Mouse (Mus musculus) c-Kit-negative CD71-positive TER-119-positive erythroid progenitor cells, embryonic 14.5 days (primary cell): ENCODE measurements around the gene Nipsnap3b.
A peak's percentile ranks its signal among the peaks of the same experiment; 100 is the strongest.

Source experiments
- DNase-seq: peaks from one replicate; pipeline ENCODE4 v3.0.0-alpha.2; 2013; ENCODE audit warnings: low read depth, low spot score

The Nipsnap3b gene

GRCm38 (mm10) chr4:53011732-53012361, at the start of gene Nipsnap3b:
Gene Nipsnap3b, plus strand, starts transcription at chr4:53011880.
- DNase-seq: peak; percentile 88

GRCm38 (mm10) chr4:52964247-52964646, 47.4 kb upstream of the Nipsnap3b start, which contains the start of gene Olfr270:
Gene Olfr270, plus strand, starts transcription at chr4:52964547.
- no peak for DNase-seq

- DNase-seq: no peak
Measured at GRCm38 (mm10) chr4:52985216-52985615, 26.5 kb upstream of the Nipsnap3b start.

- DNase-seq: no peak
Measured at GRCm38 (mm10) chr4:52986266-52986665, 25.4 kb upstream of the Nipsnap3b start.

GRCm38 (mm10) chr4:52989248-52989647, 22.4 kb upstream of the Nipsnap3b start, which contains the start of gene Nipsnap3a:
Gene Nipsnap3a, plus strand, starts transcription at chr4:52989272.
- DNase-seq: no peak

- no peak for DNase-seq
Measured at GRCm38 (mm10) chr4:52999449-52999848, 12.2 kb upstream of the Nipsnap3b start.

- DNase-seq: no peak
Measured at GRCm38 (mm10) chr4:53000154-53000553, 11.5 kb upstream of the Nipsnap3b start.

GRCm38 (mm10) chr4:53009183-53009582, 2.5 kb upstream of the Nipsnap3b start:
- no peak for DNase-seq

GRCm38 (mm10) chr4:53009871-53010270, 1.8 kb upstream of the Nipsnap3b start:
- no peak for DNase-seq

- DNase-seq: no peak
Measured at GRCm38 (mm10) chr4:53014421-53014820, 2.7 kb downstream of the Nipsnap3b start.

GRCm38 (mm10) chr4:53015024-53015423, 3.3 kb downstream of the Nipsnap3b start:
- no peak for DNase-seq

GRCm38 (mm10) chr4:53018392-53018791, 6.7 kb downstream of the Nipsnap3b start:
- DNase-seq: no peak

- no peak for DNase-seq
Measured at GRCm38 (mm10) chr4:53023189-53023925, 11.7 kb downstream of the Nipsnap3b start.

GRCm38 (mm10) chr4:53024397-53024796, 12.7 kb downstream of the Nipsnap3b start:
- DNase-seq: no peak

- no peak for DNase-seq
Measured at GRCm38 (mm10) chr4:53027811-53028210, 16.1 kb downstream of the Nipsnap3b start.

GRCm38 (mm10) chr4:53030326-53030948, 18.8 kb downstream of the Nipsnap3b start:
- no peak for DNase-seq

GRCm38 (mm10) chr4:53043819-53044218, 32.1 kb downstream of the Nipsnap3b start:
- DNase-seq: no peak

GRCm38 (mm10) chr4:53045807-53046206, 34.1 kb downstream of the Nipsnap3b start:
- DNase-seq: no peak

GRCm38 (mm10) chr4:53046238-53047022, 34.8 kb downstream of the Nipsnap3b start:
- no peak for DNase-seq

- no peak for DNase-seq
Measured at GRCm38 (mm10) chr4:53062301-53063008, 50.8 kb downstream of the Nipsnap3b start.
